8 mouse cellular contexts compared by ENCODE assay signal in the genomic region with DNA sequence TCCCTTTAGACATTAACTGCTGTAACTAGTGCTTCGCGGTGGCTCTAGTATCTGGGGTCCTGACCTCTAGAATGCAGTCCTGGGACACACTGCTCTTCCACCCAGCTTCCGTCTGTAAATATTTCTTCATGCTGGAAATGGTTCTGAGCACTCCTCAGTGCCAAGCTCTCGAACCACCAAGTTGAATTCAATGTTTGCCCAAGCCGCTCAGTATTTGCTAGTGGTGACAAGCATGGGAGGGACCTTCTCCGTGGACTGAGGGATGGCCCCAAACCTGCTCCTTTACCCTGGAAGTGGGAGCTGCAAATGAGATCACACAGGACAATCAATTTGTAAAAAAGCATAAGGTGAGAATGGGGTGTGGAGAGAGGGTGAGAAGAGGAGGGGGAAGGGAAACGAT.
DNase-seq lines count a peak whose midpoint lies in the region; ATAC-seq and TF ChIP-seq lines count a peak whose summit lies in the region.

No protein-coding gene starts in this region.

- DNase-seq in heart, adult 2 months: no peak
- DNase-seq in heart, postnatal 10 days: no peak
- DNase-seq in T-cell, adult 2 months (ENCODE audit: low spot score): no peak
- DNase-seq in cerebellum, adult 8-10 months: no peak
- no peak for DNase-seq in embryo, embryonic 10 days (ENCODE audit: low spot score)

- H3K79me2 ChIP-seq in heart, adult 2 months (replicated peaks; ENCODE audit: control insufficient read depth, insufficient read depth, low read length): no peaks in the 10 kb centered on the region

- peak overlapping the region; percentile 28; the same call in 1 of the 2 replicates for H3K4me3 ChIP-seq in heart, adult 2 months
- no peak overlapping the region for H3K4me3 ChIP-seq in embryonic facial prominence, embryonic 13.5 days
- peak overlapping the region; percentile 30; the same call in 1 of the 2 replicates for H3K4me3 ChIP-seq in limb, embryonic 13.5 days
- H3K4me3 ChIP-seq in midbrain, embryonic 16.5 days (ENCODE audit: low read depth, low read length): no peak overlapping the region

- H3K4me1 ChIP-seq in heart, adult 2 months (ENCODE audit: control insufficient read depth, insufficient read depth, low read length): peaks cover 5% of the 10 kb centered on the region
- peaks cover 10% of the 10 kb centered on the region; the same call in 1 of the 2 replicates for H3K4me1 ChIP-seq in embryonic facial prominence, embryonic 13.5 days
- peaks cover 3% of the 10 kb centered on the region; the same call in 1 of the 2 replicates for H3K4me1 ChIP-seq in limb, embryonic 13.5 days
- H3K4me1 ChIP-seq in midbrain, embryonic 16.5 days (ENCODE audit: control insufficient read depth, insufficient read depth, low read length): peaks cover 4% of the 10 kb centered on the region; the same call in 1 of the 2 replicates

- H3K36me3 ChIP-seq in heart, adult 2 months (ENCODE audit: control insufficient read depth, insufficient read depth, low read length): no peaks in the 10 kb centered on the region
- no peaks in the 10 kb centered on the region for H3K36me3 ChIP-seq in embryonic facial prominence, embryonic 13.5 days
- no peaks in the 10 kb centered on the region for H3K36me3 ChIP-seq in limb, embryonic 13.5 days
- no peaks in the 10 kb centered on the region for H3K36me3 ChIP-seq in midbrain, embryonic 16.5 days (ENCODE audit: control insufficient read depth, insufficient read depth, low read length)

- TF ChIP-seq CTCF in heart, adult 2 months (IDR thresholded peaks at IDR 0.05): no peak

- no peaks in the 10 kb centered on the region for H3K27me3 ChIP-seq in heart, adult 2 months (ENCODE audit: control insufficient read depth, insufficient read depth, low read length)
- H3K27me3 ChIP-seq in embryonic facial prominence, embryonic 13.5 days: no peaks in the 10 kb centered on the region
- no peaks in the 10 kb centered on the region for H3K27me3 ChIP-seq in limb, embryonic 13.5 days
- no peaks in the 10 kb centered on the region for H3K27me3 ChIP-seq in midbrain, embryonic 16.5 days (ENCODE audit: control insufficient read depth, insufficient read depth, low read depth, low read length)

- TF ChIP-seq EP300 in heart, adult 2 months (IDR thresholded peaks at IDR 0.05; ENCODE audit: insufficient read depth, low read depth, low read length): no peak

- no peak for TF ChIP-seq POLR2A in heart, adult 2 months (IDR thresholded peaks at IDR 0.05; ENCODE audit: insufficient read depth, low read depth, low read length)

- peak overlapping the region; percentile 77 for H3K27ac ChIP-seq in heart, adult 2 months
- peak overlapping the region; percentile 74 for H3K27ac ChIP-seq in embryonic facial prominence, embryonic 13.5 days
- H3K27ac ChIP-seq in limb, embryonic 13.5 days: peak overlapping the region; percentile 44; the same call in 1 of the 2 replicates
- 0 out of 2 replicates have a peak overlapping the region, but pooled peaks have one; percentile 9 for H3K27ac ChIP-seq in midbrain, embryonic 16.5 days (ENCODE audit: low read length)

- ATAC-seq in embryonic facial prominence, embryonic 13.5 days (ENCODE audit: insufficient number of reproducible peaks, insufficient read depth, low FRiP score, low TSS enrichment, low read depth): no peak
- no peak for ATAC-seq in limb, embryonic 13.5 days (ENCODE audit: low FRiP score, low read depth)
- no peak; the same call in 1 of the 2 replicates for ATAC-seq in midbrain, embryonic 16.5 days

- H3K9ac ChIP-seq in heart, adult 2 months (ENCODE audit: low read depth, low read length): peak overlapping the region; percentile 23
- H3K9ac ChIP-seq in embryonic facial prominence, embryonic 13.5 days: no peak overlapping the region
- H3K9ac ChIP-seq in limb, embryonic 13.5 days: peak overlapping the region; percentile 57; the same call in 1 of the 2 replicates
- no peak overlapping the region for H3K9ac ChIP-seq in midbrain, embryonic 16.5 days (ENCODE audit: low read depth, low read length)

- peak overlapping the region; percentile 55 for H3K4me2 ChIP-seq in embryonic facial prominence, embryonic 13.5 days
- H3K4me2 ChIP-seq in limb, embryonic 13.5 days (replicated peaks): peak overlapping the region; percentile 61
- H3K4me2 ChIP-seq in midbrain, embryonic 16.5 days (ENCODE audit: low read length): peak overlapping the region; percentile 53

- WGBS in heart, adult 2 months: 42% methylated on average over 7 of the region's 7 CpGs
- WGBS in embryonic facial prominence, embryonic 13.5 days: 87% methylated on average over 7 of the region's 7 CpGs
- 69% methylated on average over 7 of the region's 7 CpGs for WGBS in limb, embryonic 13.5 days
- WGBS in midbrain, embryonic 16.5 days: 90% methylated on average over 7 of the region's 7 CpGs

- no peaks in the 10 kb centered on the region for H3K9me3 ChIP-seq in embryonic facial prominence, embryonic 13.5 days
- H3K9me3 ChIP-seq in limb, embryonic 13.5 days: no peaks in the 10 kb centered on the region
- no peaks in the 10 kb centered on the region for H3K9me3 ChIP-seq in midbrain, embryonic 16.5 days (replicated peaks; ENCODE audit: control insufficient read depth, low read length, poor library complexity, severe bottlenecking)

- intact Hi-C loops in heart, adult 2 months (cut with DNase I): loop anchor here (5.0 kb wide), 4 partner anchors 124 to 529 kb away; a partner anchor contains a TSS
- intact Hi-C loops in heart, postnatal 10 days (cut with DNase I): loop anchor here (5.0 kb wide), 3 partner anchors 339 to 529 kb away; a partner anchor contains a TSS

Comparison
In these comparisons a context has a peak if more than half of its experiments do, and no peak if none do; other contexts are left out.
1. H3K27ac ChIP-seq: peak in every context shown above with its lines; median percentile 77 in heart, adult 2 months; 74 in embryonic facial prominence, embryonic 13.5 days; 44 in limb, embryonic 13.5 days; 9 in midbrain, embryonic 16.5 days.
2. H3K4me3 ChIP-seq: peak in heart, adult 2 months (single experiment) and limb, embryonic 13.5 days (single experiment); none in embryonic facial prominence, embryonic 13.5 days (single experiment) and midbrain, embryonic 16.5 days (single experiment).
3. H3K9ac ChIP-seq: peak in heart, adult 2 months (single experiment) and limb, embryonic 13.5 days (single experiment); none in embryonic facial prominence, embryonic 13.5 days (single experiment) and midbrain, embryonic 16.5 days (single experiment).
4. Peak in every context shown above with its lines, with median percentiles within 50 percentile points of each other: H3K4me2 ChIP-seq.